Mouse (Mus musculus): ENCODE data around the gene Nectin2.

Gene Nectin2

DNA sequence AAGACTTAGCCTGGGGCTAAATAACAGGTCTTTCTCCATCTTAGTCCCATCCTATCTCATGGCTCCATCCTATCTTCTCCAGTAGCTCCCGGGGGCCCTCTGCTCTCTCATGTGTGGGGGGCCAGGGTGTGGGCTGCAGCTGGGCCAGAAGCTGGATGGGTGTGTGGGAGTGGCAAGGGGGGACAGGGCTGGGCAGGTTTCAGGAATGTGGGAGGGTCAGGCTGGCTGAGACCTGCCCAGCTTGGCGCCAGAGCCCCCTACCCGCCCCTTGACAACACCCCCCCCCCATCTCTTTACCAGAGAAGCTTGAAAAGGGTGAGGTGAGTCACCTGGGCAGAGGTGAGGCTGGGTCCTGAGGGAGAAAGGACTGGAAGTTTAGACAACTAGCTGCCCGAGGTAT lies 18.7 kb upstream of the Nectin2 start:
- DNase-seq (ENCODE audit: low spot score), result no peak

DNA sequence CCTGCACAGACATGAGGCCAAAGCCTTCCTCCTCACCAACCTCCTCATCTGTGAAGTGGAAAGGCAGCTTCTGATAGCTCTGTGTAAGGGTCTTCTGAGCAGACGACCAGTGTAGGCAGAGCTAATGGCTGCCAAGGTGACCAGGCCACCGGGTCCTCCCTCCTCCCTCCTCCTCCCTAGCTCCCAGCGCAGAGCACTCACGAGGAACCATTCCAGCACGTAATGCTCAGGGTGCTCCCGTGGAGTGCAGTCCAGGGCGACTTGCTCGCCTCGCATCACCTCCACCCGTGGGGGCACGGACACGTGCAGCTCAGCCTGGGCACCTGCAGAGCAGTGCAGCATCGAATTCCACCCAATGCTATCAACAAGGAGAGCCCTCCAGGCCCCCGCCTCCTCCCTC lies 18.0 kb upstream of the Nectin2 start:
- no peak for DNase-seq (ENCODE audit: low spot score)

DNA sequence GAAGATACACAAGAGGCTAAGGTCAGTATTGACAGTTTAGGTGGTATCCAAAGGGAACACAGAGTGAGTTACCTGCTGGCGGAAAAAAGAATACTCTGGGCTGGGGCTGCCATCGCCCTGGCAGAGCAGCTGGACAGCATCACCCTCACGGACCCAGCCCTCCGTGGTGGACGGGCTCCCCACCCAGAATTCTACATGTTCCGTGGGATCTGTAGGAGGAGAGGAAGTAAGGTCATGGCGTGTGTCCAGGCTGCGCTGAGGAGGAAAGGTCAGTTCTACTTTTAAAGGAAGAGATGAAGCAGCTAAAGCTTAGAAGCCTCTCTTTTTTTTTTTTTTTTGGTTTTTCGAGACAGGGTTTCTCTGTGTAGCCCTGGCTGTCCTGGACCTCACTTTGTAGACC lies 14.3 kb upstream of the Nectin2 start:
- no peak for DNase-seq (ENCODE audit: low spot score)

DNA sequence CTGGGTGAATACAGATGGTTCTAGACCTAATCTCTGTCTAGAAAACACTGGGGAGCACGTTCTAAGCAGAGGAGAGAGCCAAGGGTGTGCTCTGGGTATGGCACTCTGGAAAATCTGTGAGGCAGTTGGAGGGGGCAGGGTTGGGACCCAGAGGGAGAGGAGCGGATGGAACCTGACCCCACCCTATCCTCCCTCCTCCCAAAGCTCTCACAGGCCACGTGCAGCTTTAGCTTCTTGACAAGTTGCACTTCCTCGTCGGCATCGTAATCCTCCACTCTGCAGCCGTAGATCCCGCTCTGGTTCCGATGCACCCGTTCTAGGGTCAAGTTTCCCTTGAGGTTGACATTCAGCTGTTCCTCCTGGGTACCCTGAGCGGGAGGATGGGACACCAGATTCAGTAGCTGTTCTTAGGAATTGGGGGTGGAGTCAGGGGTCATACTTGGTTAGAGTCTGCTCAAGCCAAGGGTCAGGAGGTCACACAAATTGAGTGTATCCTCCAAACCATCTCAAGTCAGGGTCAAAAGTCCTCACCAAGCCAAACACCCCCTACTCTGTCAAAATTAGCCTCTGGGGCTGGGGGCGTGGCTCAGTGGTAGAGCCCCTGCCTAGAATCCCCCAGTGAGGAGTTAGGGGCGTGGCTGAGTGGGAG lies 13.7 kb upstream of the Nectin2 start:
- DNase-seq (ENCODE audit: low spot score), result no peak

DNA sequence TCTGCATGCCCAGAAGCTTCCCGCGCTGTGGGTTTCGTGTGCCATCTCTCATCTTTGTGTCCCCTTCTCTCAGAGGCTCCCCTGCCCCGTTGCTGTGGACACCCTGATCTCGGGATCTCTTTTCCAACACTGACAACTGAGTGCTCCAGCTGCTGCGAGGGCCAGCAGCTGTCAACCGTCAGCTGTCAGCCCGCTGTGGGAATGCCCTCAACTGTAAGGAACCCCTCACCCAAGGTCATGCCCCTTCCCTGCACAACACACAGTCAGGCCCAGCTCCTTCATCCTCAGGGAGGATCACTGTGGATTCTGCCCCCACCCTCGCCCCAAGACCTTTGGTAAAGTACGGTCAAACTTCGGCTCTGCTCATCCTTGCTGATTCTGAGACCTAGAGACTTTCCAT lies 12.0 kb upstream of the Nectin2 start:
- DNase-seq (ENCODE audit: low spot score), result no peak

DNA sequence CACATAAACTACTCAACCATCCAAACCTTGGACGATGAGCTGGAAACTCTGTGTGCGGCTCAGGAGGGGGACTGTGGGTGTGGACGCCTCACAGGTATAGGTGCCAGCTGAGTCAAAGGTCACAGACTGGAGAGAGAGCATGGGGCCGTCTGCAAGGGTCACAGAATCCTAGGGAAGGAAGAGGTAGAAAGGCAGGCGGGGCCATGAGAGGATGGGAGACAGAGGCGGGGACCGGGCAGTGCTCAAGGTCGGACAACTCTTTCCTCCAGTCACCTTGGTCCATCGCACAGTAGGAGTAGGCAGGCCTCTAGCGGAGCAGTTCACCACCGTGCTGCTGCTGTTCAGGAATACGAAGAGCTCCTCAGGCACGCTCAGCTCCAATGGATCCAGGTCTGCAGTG lies 9.7 kb upstream of the Nectin2 start:
- no peak for DNase-seq (ENCODE audit: low spot score)

DNA sequence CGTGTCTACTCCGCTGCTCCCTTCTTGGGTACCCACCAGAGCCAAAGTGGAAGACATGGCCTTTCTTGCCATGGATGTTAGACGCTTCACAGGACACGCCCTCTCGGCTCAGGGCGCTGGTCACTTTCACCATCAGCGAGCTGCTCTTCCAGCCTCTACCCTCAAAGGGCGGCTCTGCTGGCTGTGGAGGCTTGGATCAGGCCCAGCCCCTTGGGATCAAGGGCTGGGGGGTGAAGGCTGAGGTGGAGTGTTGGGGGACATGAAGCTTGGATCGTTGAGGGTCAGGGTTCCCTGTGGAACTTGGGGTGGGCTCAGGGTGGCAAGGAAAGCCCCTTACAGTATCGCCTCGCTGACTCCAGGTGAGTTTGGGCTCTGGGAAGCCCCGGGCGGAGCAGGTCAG lies 8.3 kb upstream of the Nectin2 start:
- DNase-seq (ENCODE audit: low spot score), result no peak

DNA sequence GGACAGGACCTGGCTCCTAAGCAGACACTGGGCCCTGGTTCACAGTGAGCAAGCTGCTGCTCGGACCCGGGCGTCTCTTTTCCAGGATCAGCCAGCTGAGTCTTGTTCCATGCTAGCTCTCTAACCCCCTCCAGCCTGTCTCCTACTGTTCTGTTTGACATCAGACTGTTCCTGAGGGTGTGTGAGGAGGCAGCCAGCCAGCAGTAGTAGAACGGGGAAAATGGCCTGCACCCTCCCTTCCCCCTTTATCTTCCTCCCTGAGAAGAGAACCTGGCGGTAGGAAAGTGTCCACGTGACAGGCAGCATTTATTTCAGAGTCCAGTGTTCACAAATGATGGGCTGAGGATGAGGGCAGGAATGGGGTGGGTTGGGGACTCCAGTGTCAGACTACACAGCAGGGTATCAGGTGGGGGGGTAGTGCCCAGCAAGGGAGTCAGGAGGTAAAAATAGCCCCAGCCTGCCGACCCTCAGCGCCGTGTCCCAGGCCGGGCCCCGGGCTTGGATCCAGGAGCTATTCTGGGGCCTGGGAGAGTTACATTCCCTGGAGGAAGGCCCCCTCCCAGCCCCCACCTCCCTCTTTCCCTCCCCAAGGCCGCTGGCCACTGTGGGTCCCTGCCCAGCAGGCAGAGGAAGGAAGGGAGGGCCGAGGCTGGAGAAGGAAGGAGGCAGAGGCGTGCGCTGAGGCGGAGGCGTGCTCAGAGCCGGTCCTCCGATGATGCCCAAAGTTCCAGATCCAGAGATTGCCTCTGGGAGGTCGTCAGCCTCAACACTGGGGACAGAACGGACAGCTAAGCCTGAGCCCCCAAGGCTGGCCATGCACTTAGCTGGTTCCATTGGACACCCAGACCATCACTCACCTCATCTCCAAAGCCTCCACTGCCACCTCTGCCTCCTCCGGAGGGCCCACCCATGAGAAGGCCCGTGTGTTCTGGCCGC lies 5.8 kb upstream of the Nectin2 start:
- no peak for DNase-seq (ENCODE audit: low spot score)

DNA sequence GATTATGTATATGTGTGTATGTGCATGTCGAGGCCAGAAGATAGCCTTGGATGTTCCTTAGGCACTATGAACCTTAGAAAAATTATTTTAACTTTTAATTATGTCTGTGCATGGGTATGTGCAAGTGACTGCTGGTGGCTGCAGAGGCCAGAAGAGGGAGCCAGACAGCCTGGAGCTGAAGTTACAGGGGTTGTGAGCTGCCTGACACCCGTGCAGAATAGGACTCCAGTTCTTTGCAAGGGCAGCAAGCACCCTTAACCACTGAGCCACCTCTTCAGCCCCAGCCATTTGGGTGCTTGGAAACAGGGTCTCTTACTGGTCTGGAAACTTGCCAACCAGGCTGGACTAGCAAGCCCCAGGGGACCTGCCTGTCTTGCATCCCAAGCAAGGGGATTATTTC lies 4.7 kb upstream of the Nectin2 start:
- DNase-seq (ENCODE audit: low spot score), result no peak

DNA sequence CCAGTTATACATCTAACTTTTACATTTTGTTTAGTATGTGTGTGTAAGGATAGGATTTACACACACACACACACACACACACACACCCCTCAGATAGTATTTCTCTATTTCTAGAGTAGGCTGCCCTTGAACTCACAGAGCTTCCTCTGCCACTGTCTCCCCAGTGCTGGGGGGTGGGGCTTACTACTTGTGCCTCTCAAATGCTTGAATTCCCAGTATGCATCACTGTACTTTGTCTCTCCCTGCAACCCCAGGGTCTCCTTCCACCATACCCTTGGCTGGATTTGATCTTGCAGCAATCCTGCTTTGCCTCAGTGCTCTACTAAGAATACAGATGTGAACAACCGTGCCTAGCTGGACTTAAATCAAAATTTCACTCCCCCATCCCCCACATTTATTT lies 3.8 kb upstream of the Nectin2 start:
- no peak for DNase-seq (ENCODE audit: low spot score)

DNA sequence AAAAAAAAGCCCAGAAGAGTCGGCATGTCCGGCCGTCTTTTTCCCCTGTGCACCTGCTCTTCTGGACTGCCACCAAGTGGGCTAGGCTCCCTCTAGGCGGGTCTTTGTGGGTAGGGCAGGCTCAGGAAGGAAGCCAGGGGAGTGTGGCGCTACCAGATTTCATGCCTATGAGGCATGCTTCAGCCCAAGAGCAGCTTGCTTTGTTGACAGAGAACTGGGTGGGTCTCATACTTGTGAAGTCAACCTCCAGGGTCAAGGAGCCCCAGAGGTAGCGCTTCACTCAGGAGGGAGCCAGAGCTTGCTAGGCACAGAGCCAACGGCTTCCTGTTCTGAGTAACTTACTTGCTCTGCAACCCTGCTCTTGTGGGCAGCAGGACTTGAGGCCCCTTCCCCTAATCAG lies 3.3 kb upstream of the Nectin2 start:
- DNase-seq (ENCODE audit: low spot score), result no peak

DNA sequence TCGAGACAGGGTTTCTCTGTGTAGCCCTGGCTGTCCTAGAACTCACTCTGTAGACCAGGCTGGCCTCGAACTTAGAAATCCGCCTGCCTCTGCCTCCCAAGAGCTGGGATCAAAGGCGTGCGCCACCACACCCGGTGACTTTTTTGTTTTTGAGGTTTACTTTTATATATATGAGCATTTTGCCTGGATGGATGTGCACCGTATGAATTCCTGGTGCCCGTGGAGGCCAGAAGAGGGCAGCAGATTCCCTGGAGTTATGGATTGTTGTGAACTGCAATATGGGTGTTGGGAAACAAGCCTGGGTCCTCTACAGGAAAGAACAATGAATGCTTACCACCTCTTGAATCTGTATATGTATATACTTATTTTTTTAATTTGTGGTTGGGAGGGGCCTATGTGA lies 2.4 kb upstream of the Nectin2 start:
- DNase-seq (ENCODE audit: low spot score), result no peak

DNA sequence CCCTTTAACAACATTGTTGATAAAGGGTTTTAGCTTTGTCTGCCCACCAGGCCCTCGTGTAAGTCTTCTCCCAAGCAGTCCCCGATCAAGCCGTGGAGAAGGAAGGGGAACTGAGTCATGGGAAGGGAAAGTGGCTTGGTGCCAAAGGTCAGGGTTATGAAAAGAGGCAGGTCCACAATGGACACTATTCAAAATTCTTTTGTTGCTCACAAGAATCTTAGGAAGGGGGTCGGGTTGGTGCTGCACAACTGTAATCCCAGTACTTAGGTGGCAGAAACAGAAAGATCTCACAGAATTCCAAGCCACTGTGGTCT lies 744 bp upstream of the Nectin2 start:
- no peak for DNase-seq (ENCODE audit: low spot score)

DNA sequence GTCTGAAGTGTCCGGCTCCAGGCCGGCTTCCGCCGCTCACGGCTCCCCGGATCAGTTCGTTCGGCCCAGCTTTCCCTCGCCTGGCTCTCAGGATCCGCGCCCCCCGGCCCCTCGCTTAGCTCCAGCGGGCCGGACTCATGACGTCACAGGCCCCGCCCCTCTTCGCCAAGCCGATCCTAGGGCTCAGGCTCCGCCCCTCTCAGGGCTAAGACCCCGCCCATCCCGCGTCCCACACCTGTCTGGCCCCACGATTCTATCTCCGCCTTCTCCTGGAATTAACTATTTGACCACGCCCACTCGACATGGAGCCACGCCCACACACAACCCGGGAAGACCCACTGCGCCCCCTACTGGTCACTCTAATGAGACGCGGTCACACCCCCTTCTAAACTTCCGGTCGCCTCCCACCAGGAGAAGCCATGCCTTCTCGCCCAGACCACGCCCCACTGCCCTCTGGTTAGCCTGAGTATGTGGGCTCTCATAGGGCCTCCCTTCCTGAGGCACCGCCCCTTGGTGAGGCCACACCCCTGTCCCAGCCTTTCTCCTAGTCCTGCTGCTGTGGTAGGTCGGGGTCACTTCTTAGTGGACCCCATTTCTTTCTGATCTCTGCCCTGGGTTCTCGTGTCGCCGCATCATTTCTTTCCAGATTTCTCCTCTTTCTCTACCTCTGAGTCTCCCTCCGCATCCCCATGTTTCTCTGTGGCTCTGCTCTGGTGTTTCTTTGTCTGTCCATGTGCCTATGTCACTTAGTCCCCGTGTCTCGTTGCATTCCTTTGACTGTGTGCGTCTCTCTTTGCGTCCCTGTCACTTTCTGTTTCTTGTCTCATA lies 680 bp downstream of the Nectin2 start:
- peak; percentile 98 for DNase-seq (ENCODE audit: low spot score)

DNA sequence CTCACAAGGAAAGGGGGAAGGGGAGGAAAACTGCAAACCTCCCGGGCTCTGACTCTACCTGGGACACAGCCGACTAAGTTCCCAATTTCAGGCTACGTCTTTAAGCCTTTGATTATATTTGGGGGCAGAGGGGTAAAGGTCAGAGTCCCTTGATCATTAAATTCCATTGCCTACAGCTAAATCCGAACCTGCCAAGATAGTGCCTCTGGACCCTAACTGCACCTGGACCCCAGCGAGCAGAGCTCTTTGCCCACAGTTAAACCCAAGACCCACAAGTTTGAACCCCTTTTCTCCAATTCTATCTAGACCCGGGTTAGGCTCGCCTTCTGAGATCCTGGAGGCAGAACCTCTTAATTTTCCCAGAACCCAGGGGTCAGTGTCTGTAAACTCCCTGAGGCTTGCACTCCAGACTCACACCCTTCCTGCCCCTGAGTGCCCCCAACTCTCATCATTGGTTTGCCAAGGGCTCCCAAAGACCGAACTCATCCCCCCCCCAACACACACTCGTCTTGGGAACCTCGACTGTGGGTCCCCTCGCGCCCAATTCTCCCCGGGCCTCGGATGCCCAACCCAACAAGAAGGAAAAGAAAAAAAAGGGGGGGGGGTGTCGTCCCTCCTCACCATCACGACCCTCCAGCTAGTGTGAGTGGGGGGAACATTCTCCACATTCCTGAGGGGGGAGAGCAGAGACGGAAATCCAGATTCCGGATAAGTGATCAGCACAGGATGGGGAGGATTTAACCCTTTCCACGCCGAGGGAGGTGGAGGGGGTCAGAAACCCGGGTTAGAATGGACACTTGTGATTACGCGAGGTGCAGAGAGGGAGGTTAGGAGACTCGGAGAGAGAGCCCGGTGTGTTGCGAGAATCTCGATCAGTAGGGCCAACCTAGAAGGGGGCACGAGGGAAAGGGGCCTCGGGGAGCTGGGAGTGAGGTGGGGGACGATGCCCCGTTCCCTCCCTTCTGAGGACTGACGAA lies 1.8 kb downstream of the Nectin2 start:
- no peak for DNase-seq (ENCODE audit: low spot score)

DNA sequence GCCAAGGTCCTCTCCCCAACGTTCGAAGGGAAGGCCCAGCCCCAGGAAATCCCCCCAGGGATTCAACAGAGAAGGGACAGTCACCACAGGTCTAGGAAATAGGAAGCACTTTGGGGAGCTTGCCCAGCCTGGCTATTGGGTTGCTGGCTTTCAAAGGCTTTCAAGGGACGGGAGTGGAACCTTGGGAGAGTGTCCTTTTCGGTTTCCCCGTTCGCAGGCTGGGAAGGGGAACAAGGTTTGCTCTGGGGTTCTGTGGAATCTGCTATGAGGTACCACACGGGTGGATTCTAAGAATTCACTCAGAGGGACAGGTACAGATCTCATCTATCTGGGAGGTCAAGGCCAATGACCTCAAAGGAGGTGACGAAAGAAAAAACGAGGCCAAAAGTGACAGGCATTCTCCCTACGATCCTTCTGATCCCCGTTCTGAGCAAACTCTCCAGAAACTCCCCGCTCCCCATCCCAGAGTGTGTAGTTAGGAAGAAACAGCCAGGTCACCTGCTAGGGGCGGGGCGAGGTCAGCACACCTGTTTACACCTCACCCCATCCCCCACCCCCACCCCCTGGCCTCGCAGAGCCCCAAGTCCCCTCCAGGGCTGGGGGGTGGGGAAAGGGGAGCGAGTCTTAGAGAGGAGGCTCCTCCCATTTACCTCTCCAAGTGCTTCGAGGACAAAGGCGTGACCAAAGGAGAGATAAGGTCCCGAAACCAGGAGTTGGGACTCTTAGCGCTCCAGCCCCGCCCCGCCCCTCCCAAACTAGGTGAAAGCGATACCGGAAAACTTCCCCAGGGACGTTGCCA lies 2.7 kb downstream of the Nectin2 start:
- no peak for DNase-seq (ENCODE audit: low spot score)

DNA sequence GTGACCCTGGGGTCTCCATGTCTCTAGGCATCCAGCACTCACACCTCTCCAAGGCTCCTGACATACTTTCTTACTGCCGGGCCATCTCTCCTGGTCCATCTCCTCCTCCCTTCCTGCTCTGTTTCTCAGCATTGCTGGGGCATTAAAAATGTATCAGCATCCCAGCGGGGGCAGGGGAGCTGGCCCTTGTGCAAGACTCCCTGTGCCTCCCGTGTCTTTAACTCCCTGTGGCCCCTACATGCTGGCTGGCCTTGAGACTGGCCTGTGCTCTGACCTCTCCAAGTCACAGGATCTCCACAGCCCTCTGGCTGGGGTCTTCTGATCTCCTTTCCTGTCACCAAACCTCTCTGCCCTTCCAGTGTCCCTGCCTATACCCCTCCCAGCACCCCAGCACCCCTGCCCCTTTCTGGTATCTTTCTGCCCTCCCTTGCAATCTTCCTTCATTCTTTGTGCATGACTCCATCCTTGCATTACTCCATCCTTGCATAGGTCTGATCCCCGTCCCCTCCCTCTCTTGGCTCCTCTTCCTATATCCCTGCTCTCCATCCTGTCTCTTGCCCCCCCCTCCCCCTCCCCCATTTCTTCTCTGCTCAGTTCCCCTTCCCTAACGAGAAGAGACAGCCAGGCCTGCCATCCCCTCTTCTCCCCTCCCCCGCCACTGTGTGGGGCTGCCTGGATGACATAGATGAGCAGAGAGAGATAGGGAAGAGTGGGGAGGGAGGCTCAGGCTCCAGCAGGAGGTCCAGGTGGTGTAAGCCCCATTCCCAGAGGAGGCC lies 3.7 kb downstream of the Nectin2 start:
- DNase-seq (ENCODE audit: low spot score), result no peak

DNA sequence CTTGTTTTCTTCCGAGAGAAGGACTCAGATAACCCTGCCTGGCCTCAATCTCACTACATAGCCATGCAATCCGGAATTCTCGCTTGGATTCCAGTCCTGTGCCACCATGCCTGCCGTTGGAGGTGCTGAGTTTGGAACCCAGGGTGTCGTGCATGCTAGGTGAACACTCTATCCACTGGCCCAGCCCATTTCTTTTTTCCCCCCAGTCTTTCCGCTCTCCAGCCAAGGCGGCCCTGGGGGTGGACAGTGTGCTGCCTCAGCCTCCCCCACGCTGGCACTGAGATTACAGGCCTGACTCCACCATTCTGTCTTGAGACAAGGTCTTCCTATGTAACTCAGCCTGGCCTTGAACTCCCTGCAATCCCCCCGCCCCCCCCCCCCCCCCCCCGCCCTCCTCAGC lies 4.3 kb downstream of the Nectin2 start:
- DNase-seq (ENCODE audit: low spot score), result no peak

DNA sequence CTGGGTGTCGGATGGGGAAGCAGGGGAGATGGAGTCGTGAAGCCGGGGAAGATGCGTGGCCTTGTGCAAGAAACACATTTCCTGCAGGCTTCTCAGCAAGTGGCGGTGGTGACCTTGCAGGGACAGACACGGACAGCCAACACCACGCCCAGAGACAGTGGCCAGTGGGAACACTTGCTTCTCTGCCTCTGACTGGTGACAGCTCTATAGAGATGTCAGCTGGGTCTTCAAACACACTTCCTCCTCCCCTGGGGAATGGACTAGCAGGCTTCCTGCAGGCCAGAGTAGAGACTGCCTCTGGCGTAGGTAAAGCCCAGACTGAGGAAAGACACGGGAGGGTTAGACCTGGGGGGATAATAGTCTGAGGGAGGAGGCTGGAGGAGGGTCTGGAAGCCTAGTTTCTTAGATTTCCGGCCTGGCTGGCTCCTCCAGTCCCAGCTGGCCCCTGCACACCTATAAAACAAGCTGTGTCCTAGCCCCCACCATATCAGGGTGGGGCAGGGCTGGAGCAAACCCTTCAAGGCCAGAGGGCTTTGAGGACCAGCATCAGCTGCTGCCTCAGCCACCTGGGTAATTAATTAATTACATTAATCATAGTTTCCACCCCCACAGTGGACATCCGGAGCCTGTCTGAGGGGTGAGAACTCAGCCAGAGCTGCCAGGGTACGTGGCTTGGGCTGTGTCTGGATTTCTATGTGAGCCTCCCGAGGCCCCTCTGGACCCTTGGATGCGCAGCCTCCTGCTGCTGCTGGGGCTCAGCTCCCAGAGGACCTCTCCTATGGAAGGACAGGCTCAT lies 5.5 kb downstream of the Nectin2 start:
- DNase-seq (ENCODE audit: low spot score), result no peak

All from ovary, postnatal 10 days (tissue).